Mouse (Mus musculus): ENCODE results near the gene Ptprf. TPM values are rescaled to one million over a fixed set of nuclear protein-coding genes. Genes with fewer than 3 reads are reported as not detected.

The Ptprf gene
- total and polyA plus RNA-seq, 3 experiments = 0.27 TPM; not detected in 2

GRCm38 (mm10) chr4:118319706-118320344 lies 28.6 kb upstream of the Ptprf start:
- ATAC-seq (ENCODE audit: extremely low read depth, insufficient number of reproducible peaks, low FRiP score, poor library complexity, severe bottlenecking) (no peak), DNase-seq (ENCODE audit: low spot score) (no peak)
- Histone ChIP-seq H3K4me3 (ENCODE audit: low read depth, low read length) (no peak overlapping the region), H3K4me1 (ENCODE audit: insufficient read depth, low read depth, low read length) (no peaks in the 10 kb centered on the region), H3K36me3 (replicated peaks) (no peaks in the 10 kb centered on the region), H3K9me3 (replicated peaks) (no peaks in the 10 kb centered on the region), H3K27me3 (ENCODE audit: insufficient read depth, low read length) (peaks cover 14% of the 10 kb centered on the region; the same call in 1 of the 2 replicates)
- TF ChIP-seq CTCF (IDR thresholded peaks at IDR 0.05; ENCODE audit: low read depth, low read length) (no peak), GATA1 (IDR thresholded peaks at IDR 0.05; ENCODE audit: borderline replicate concordance, low read length) (no peak), GATA2 (IDR thresholded peaks at IDR 0.05; ENCODE audit: borderline replicate concordance, low read depth, low read length) (no peak), TAL1 (conservative IDR thresholded peaks at IDR 0.05; ENCODE audit: low read depth, low read length) (no peak), POLR2AphosphoS5 (IDR thresholded peaks at IDR 0.05; ENCODE audit: insufficient replicate concordance, low read depth, low read length) (no peak)

- TF ChIP-seq POLR2AphosphoS5 (IDR thresholded peaks at IDR 0.05; ENCODE audit: insufficient replicate concordance, low read depth, low read length) = no peak
- TF ChIP-seq GATA1 (IDR thresholded peaks at IDR 0.05; ENCODE audit: borderline replicate concordance, low read length) = no peak
- TF ChIP-seq GATA2 (IDR thresholded peaks at IDR 0.05; ENCODE audit: borderline replicate concordance, low read depth, low read length) = no peak
- TF ChIP-seq TAL1 (conservative IDR thresholded peaks at IDR 0.05; ENCODE audit: low read depth, low read length) = no peak
- no peak for ATAC-seq (ENCODE audit: extremely low read depth, insufficient number of reproducible peaks, low FRiP score, poor library complexity, severe bottlenecking)
- H3K27me3 ChIP-seq (ENCODE audit: insufficient read depth, low read length) = peaks cover 5% of the 10 kb centered on the region; the same call in 1 of the 2 replicates
- no peak for DNase-seq (ENCODE audit: low spot score)
- H3K4me3 ChIP-seq (ENCODE audit: low read depth, low read length) = no peak overlapping the region
- H3K4me1 ChIP-seq (ENCODE audit: insufficient read depth, low read depth, low read length) = no peaks in the 10 kb centered on the region
- H3K36me3 ChIP-seq (replicated peaks) = no peaks in the 10 kb centered on the region
- no peaks in the 10 kb centered on the region for H3K9me3 ChIP-seq (replicated peaks)
Observed at GRCm38 (mm10) chr4:118316662-118317061, 25.5 kb upstream of the Ptprf start.

- Histone ChIP-seq H3K27me3 (ENCODE audit: insufficient read depth, low read length) (0 out of 2 replicates have a peak, but pooled peaks cover 3% of the 10 kb centered on the region), H3K4me3 (ENCODE audit: low read depth, low read length) (no peak overlapping the region), H3K9me3 (replicated peaks) (no peaks in the 10 kb centered on the region), H3K36me3 (replicated peaks) (no peaks in the 10 kb centered on the region), H3K4me1 (ENCODE audit: insufficient read depth, low read depth, low read length) (no peaks in the 10 kb centered on the region)
- TF ChIP-seq POLR2AphosphoS5 (IDR thresholded peaks at IDR 0.05; ENCODE audit: insufficient replicate concordance, low read depth, low read length) (no peak), GATA2 (IDR thresholded peaks at IDR 0.05; ENCODE audit: borderline replicate concordance, low read depth, low read length) (no peak), GATA1 (IDR thresholded peaks at IDR 0.05; ENCODE audit: borderline replicate concordance, low read length) (no peak), CTCF (IDR thresholded peaks at IDR 0.05; ENCODE audit: low read depth, low read length) (no peak), TAL1 (conservative IDR thresholded peaks at IDR 0.05; ENCODE audit: low read depth, low read length) (no peak)
- DNase-seq (ENCODE audit: low spot score) = no peak
- ATAC-seq (ENCODE audit: extremely low read depth, insufficient number of reproducible peaks, low FRiP score, poor library complexity, severe bottlenecking) = no peak
Observed at GRCm38 (mm10) chr4:118315286-118315685, 24.1 kb upstream of the Ptprf start.

- ATAC-seq (ENCODE audit: extremely low read depth, insufficient number of reproducible peaks, low FRiP score, poor library complexity, severe bottlenecking) (no peak), DNase-seq (ENCODE audit: low spot score) (no peak)
- Histone ChIP-seq H3K27me3 (ENCODE audit: insufficient read depth, low read length) (peaks cover 4% of the 10 kb centered on the region; the same call in 1 of the 2 replicates), H3K4me1 (ENCODE audit: insufficient read depth, low read depth, low read length) (no peaks in the 10 kb centered on the region), H3K36me3 (replicated peaks) (no peaks in the 10 kb centered on the region), H3K4me3 (ENCODE audit: low read depth, low read length) (no peak overlapping the region), H3K9me3 (replicated peaks) (no peaks in the 10 kb centered on the region)
- no peak for TF ChIP-seq GATA1 (IDR thresholded peaks at IDR 0.05; ENCODE audit: borderline replicate concordance, low read length)
- TF ChIP-seq POLR2AphosphoS5 (IDR thresholded peaks at IDR 0.05; ENCODE audit: insufficient replicate concordance, low read depth, low read length) = no peak
- TF ChIP-seq CTCF (IDR thresholded peaks at IDR 0.05; ENCODE audit: low read depth, low read length) = no peak
- no peak for TF ChIP-seq TAL1 (conservative IDR thresholded peaks at IDR 0.05; ENCODE audit: low read depth, low read length)
- no peak for TF ChIP-seq GATA2 (IDR thresholded peaks at IDR 0.05; ENCODE audit: borderline replicate concordance, low read depth, low read length)
Observed at GRCm38 (mm10) chr4:118310461-118310860, 19.3 kb upstream of the Ptprf start.

GRCm38 (mm10) chr4:118307533-118308263 lies 16.5 kb upstream of the Ptprf start:
- DNase-seq (ENCODE audit: low spot score) (no peak), ATAC-seq (ENCODE audit: extremely low read depth, insufficient number of reproducible peaks, low FRiP score, poor library complexity, severe bottlenecking) (no peak)
- Histone ChIP-seq H3K4me1 (ENCODE audit: insufficient read depth, low read depth, low read length) (no peaks in the 10 kb centered on the region), H3K9me3 (replicated peaks) (no peaks in the 10 kb centered on the region), H3K36me3 (replicated peaks) (no peaks in the 10 kb centered on the region), H3K27me3 (ENCODE audit: insufficient read depth, low read length) (peaks cover 7% of the 10 kb centered on the region; the same call in 1 of the 2 replicates), H3K4me3 (ENCODE audit: low read depth, low read length) (no peak overlapping the region)
- TF ChIP-seq CTCF (IDR thresholded peaks at IDR 0.05; ENCODE audit: low read depth, low read length) = no peak
- no peak for TF ChIP-seq GATA2 (IDR thresholded peaks at IDR 0.05; ENCODE audit: borderline replicate concordance, low read depth, low read length)
- no peak for TF ChIP-seq POLR2AphosphoS5 (IDR thresholded peaks at IDR 0.05; ENCODE audit: insufficient replicate concordance, low read depth, low read length)
- no peak for TF ChIP-seq TAL1 (conservative IDR thresholded peaks at IDR 0.05; ENCODE audit: low read depth, low read length)
- no peak for TF ChIP-seq GATA1 (IDR thresholded peaks at IDR 0.05; ENCODE audit: borderline replicate concordance, low read length)

GRCm38 (mm10) chr4:118306113-118306696 lies 15.0 kb upstream of the Ptprf start:
- peaks cover 7% of the 10 kb centered on the region; the same call in 1 of the 2 replicates for H3K27me3 ChIP-seq (ENCODE audit: insufficient read depth, low read length)
- H3K9me3 ChIP-seq (replicated peaks) = no peaks in the 10 kb centered on the region
- ATAC-seq (ENCODE audit: extremely low read depth, insufficient number of reproducible peaks, low FRiP score, poor library complexity, severe bottlenecking) (no peak), DNase-seq (ENCODE audit: low spot score) (no peak)
- H3K36me3 ChIP-seq (replicated peaks) = no peaks in the 10 kb centered on the region
- TF ChIP-seq POLR2AphosphoS5 (IDR thresholded peaks at IDR 0.05; ENCODE audit: insufficient replicate concordance, low read depth, low read length) (no peak), GATA2 (IDR thresholded peaks at IDR 0.05; ENCODE audit: borderline replicate concordance, low read depth, low read length) (no peak), TAL1 (conservative IDR thresholded peaks at IDR 0.05; ENCODE audit: low read depth, low read length) (no peak)
- no peak overlapping the region for H3K4me3 ChIP-seq (ENCODE audit: low read depth, low read length)
- no peaks in the 10 kb centered on the region for H3K4me1 ChIP-seq (ENCODE audit: insufficient read depth, low read depth, low read length)

All from G1E (cell line).